Mouse (Mus musculus) Patski (cell line): ENCODE measurements around the gene Vwf. TPM values are rescaled to one million over a fixed set of nuclear protein-coding genes. Genes with fewer than 3 reads are reported as not detected.

Experiments used
- ATAC-seq: fragments of 100-300 bp; one replicate; pipeline ENCODE4 v1.8.0; 2021
- CTCF ChIA-PET: fragments of 350-600 bp; sonication (Branson Sonifier 250); formaldehyde crosslinking; loops from one replicate; lab custom pipeline; 2022; ENCODE audit warnings: inconsistent platforms; lab: Charles Lee
- POLR2A ChIA-PET: fragments of 350-600 bp; sonication (Branson Sonifier 250); formaldehyde crosslinking; loops from one replicate; lab custom pipeline; 2022; ENCODE audit warnings: antibody characterized with exemption, inconsistent platforms; lab: Charles Lee
- DNase-seq: peaks from one replicate; pipeline ENCODE4 v3.0.0-alpha.2; 2011; ENCODE audit warnings: low read depth, low spot score
- H3K27me3 ChIP-seq: fragments of 371-371 bp; one replicate; pipeline ENCODE4 v1.5.1; 2021
- CTCF ChIP-seq: fragments of 100-300 bp; IDR thresholded peaks from one replicate; pipeline ENCODE4 v1.5.1; 2021
- in situ Hi-C: fragments of 300-500 bp; cut with MboI; formaldehyde crosslinking; loops from 3 replicates; pipeline ENCODE4 v1.11.1; 2018; ENCODE audit warnings: low pct_unique_long_range_greater_than_20kb, mixed read lengths
- polyA plus RNA-seq: library from polyadenylated mRNA; unstranded; gene quantifications from one replicate; pipeline ENCODE4 v1.2.3, GENCODE M21; 2021

Gene Vwf
- polyA plus RNA-seq, 1 experiment from 2014 or later: 0.15 TPM

DNA sequence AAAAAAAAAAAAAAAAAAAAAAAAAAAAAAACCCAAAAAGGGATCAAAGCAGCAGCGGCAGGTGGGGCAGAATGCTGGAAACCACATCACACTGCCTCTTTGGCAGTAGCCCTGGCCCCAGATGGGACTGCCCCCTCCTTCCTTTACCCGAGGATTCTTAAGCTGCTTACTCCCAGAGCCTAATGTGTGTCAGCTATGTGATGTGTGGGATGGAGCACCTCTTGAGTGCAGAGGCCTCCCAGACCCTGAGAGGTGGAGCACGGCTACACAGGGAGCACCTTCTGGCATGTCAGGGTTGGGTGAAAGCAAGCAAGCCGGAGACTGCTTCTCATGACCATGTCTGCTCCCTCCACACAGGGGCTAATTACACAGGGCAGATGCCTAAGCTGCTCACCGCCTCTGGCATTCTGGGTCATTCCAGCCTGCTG, 180.9 kb downstream of the Vwf start:
- peaks cover 2% of the 10 kb centered on the region for H3K27me3 ChIP-seq
- in situ Hi-C loops: no loop called here
- ATAC-seq (no peak), DNase-seq (no peak)
- POLR2A ChIA-PET: no interaction called here
- CTCF ChIA-PET: no interaction called here
- TF ChIP-seq CTCF: no peak

DNA sequence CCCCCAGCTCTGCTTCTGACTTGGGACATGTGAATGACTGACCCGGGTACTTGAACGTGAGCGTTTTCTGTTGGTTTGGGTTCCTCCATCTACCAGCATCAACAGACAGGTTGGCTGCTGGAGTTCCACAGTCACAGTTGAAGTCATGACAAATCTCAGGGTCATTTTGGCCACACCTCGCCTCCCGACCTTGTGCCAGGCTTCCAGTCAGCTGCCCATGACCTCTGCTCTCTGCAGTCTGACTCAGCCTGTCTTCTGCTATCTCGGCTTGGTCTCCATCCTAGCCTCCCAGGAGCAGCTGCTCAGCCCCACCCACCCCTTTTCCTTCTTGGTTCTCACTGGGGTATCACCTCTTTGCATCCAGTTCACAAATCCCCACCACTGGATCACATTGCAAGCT, 182.9 kb downstream of the Vwf start:
- ChIA-PET CTCF (no interaction called here), POLR2A (no interaction called here)
- in situ Hi-C loops: no loop called here
- H3K27me3 ChIP-seq: peaks cover 7% of the 10 kb centered on the region
- no peak for ATAC-seq
- TF ChIP-seq CTCF: no peak
- DNase-seq: no peak

- no peak for TF ChIP-seq CTCF
- ChIA-PET CTCF (no interaction called here), POLR2A (no interaction called here)
- ATAC-seq (no peak), DNase-seq (no peak)
- H3K27me3 ChIP-seq: peaks cover 7% of the 10 kb centered on the region
- in situ Hi-C loops: no loop called here
Observed at GRCm38 (mm10) chr6:125729986-125730535, 183.5 kb downstream of the Vwf start.

Other genes with a start within 250 kb of the Vwf start
- gene Ltbr, start 232.9 kb upstream of the Vwf start, polyA plus RNA-seq: 164 TPM
- gene Scnn1a, start 226.1 kb upstream of the Vwf start, polyA plus RNA-seq: 1.8 TPM
- 190 TPM for gene Tnfrsf1a, start 197.4 kb upstream of the Vwf start, polyA plus RNA-seq
- gene Plekhg6, start 166.0 kb upstream of the Vwf start, polyA plus RNA-seq: 0.49 TPM
- gene Cd9, start 52.0 kb upstream of the Vwf start, polyA plus RNA-seq: 298 TPM
- 0.13 TPM for gene Ano2, start 143.6 kb downstream of the Vwf start, polyA plus RNA-seq